Mouse (Mus musculus): Measurements from ENCODE around the gene Ap3m1.
A peak's percentile ranks its signal among the peaks of the same experiment; 100 is the strongest.

Gene Ap3m1

DNA sequence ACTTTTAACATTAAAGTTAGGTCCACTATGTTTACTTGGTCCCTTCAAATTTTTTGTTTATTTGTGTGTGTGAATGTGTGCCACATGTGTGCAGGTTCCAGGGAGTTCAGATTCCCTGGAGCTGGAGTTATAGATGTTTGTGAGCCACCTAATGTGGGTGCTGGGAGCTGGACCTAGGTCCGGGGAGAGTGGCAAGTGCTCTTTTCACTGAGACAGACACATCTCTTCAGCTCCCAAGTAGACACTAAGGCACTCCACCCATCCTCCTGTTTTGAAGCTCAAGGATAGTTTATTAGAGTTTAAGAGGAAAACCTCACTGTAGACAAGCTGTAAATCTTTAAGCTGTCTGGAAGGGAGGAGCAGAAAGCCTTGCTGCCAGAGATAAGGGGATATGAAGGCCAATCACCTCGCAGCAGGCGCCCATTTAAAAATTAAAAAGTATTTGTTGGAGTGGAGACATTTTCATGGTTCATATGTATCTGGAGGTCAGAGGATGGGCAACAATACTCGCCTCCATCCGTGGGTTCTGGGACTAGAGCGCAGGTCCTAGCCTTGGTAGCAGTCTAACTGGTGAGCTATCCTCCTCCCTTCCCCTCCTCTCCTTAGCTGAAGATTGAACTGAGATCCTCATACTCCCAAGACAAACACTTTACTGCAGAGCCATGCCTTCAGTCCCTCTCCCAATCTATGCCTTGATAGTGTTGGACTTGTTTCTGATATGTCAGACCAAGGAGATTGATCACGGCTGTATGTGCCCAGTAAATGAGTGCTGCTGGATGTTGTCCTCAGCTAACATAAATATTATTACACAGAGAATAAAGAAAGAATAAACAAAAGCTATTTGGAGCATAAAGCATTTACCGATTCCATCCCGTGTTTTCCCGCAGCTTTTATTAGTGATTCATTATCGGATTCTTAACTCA lies 22.4 kb upstream of the Ap3m1 start:
- no peak for DNase-seq (ENCODE audit: extremely low read depth, insufficient read length, low spot score)

GRCm38 (mm10) chr14:21073981-21074380 lies 21.7 kb upstream of the Ap3m1 start:
- no peak for DNase-seq (ENCODE audit: extremely low read depth, insufficient read length, low spot score)

- no peak for DNase-seq (ENCODE audit: extremely low read depth, insufficient read length, low spot score)
These were observed 17.3 kb upstream of the Ap3m1 start for GRCm38 (mm10) chr14:21069594-21069993.

GRCm38 (mm10) chr14:21065490-21066162 lies 13.3 kb upstream of the Ap3m1 start:
- peak; percentile 18 for DNase-seq (ENCODE audit: extremely low read depth, insufficient read length, low spot score)

DNA sequence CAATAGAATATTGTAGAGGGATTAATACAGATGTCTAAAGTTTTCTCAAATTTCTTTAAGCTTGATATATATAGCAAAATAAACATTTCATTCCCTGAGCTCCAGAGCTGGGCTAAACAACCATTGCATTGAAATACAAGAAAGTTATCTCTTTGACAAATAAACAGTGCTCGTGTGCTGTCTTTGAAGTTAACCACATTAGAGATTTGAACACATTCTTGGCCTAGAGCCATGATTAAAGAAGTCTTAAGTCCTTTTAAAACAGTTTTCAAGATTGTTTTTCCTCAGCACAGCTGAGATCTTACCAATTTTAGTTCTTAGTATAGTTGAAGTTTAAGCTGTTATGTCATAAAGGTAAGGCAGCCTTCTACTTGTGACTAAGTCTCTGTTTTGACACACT lies 12.0 kb upstream of the Ap3m1 start:
- DNase-seq (ENCODE audit: extremely low read depth, insufficient read length, low spot score): no peak

DNA sequence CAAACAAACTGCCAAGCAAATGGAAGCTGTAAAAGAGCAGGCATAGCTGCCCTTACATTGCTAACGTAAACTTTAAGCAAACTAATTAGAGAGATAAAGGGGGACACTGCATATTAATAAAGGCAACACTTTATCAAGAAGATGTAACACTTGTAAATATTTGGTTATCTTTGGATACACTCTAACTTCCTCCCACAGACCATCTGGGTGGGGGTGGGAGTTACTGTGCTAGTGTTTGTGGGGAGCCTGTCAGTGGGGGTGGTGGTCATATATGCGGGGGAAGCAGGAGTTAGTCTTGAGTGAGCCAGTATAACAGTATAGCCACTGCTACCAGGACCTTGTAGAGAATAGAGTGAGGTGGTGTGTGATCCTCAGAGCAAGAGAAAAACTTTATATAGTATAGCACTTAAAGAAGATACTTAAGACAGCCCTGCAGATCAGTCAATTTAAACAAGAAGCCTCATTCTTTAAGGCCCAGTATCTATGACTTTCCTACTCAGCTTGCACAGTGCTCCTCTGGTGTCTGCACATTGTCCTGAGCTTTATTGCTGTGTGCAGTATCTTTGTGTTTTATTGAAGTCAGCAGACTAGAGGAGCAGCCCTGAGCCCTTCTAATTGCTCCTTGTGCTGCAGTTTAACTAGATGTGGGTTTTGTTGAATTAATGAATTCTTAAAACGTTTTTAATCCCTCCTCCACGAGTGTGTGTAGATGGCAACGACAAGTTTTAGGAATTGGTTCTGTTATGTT lies 10.6 kb upstream of the Ap3m1 start:
- DNase-seq (ENCODE audit: extremely low read depth, insufficient read length, low spot score): no peak

GRCm38 (mm10) chr14:21058972-21059371 lies 6.7 kb upstream of the Ap3m1 start:
- no peak for DNase-seq (ENCODE audit: extremely low read depth, insufficient read length, low spot score)

GRCm38 (mm10) chr14:21053586-21053985 lies 1.3 kb upstream of the Ap3m1 start:
- DNase-seq (ENCODE audit: extremely low read depth, insufficient read length, low spot score): no peak

DNA sequence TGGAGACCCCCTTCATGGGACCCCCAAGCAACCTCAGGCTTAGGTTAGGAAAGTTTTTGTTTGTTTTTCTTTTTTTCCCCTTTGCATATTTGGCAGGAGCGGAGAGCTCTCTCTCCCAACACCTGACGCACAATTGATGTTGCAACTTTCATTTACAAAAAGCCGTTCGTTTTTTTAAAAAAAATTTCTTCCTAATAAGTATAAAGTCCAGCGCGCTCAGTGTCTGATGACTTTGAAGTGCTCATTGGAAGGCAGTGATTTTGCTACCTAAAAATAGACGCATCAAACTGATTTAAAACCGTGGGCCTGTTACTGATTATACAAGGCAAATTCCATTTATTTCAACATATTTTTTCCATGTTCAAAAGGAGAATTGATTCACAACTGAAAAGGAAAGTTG lies 843 bp upstream of the Ap3m1 start:
- no peak for DNase-seq (ENCODE audit: extremely low read depth, insufficient read length, low spot score)

DNA sequence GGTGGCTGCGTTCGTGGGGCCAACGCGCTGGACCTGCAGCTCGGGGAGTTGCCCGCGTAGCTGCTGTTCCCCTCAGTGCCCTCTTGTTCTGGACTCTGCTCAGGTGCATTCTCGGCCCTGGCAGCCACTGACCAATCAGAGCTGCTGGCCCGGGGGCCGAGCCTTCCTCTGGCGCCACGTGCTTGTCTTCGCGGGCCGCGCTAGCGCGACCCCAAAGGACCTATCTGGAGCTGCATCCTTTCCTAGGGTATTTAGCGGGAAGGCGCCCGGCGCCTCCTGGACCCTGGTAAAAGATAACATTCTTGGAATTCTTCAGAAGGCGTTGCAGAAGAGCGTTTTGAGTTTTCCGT lies 448 bp upstream of the Ap3m1 start:
- DNase-seq (ENCODE audit: extremely low read depth, insufficient read length, low spot score): no peak

DNA sequence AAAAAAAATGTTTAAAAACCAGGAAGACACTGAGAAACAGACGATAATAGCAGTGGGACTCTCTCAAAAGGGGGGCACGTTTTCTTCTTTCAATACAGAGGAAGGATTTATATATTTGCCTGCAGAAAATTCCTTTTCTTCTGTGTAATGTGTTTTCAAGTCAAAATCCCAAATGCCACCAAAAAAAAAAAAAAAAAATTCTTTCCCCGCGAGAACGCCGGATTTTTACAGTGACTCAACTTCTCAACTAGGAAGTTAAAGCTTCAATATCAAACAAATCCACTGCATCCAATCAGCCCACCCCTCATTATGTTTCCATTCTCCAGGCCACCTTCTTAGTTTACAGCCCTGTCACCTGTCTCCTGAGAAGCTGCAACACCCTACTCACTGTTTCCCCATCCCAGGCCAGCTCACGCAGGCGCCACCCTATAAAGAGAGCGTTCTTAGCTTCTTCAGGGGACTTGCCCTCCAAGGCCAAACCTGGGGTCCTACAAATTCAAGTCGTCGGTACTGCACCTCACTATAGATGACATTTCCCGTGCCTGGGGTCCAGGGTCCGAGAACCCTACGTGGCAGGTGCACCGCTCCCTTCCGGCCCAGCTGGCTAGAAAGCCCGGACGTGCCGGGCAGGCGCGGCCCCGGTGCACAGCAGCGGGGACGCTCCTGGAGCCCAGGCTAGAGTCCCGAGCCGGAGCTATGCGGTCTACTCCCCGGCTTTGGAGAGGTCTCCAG lies 762 bp downstream of the Ap3m1 start:
- DNase-seq (ENCODE audit: extremely low read depth, insufficient read length, low spot score): no peak

DNA sequence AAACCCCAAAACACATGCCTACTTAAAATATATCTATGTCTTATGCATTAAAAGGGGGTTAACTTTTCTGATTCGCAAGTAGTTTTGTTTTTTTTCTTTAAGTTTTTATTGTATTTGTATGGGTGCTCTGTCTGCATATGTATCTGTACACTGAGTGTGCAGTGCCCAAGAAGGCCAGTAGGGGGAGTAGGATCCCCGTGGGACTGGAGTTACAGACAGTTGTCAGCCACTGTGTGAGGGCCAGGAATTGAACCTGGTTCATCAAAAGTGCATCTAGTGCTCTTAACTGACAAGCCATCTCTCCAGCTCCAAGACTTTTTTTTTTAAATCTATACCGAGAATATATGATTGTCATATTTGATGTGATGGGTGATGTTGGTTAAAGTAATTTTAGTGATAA lies 1.6 kb downstream of the Ap3m1 start:
- DNase-seq (ENCODE audit: extremely low read depth, insufficient read length, low spot score): no peak

- no peak for DNase-seq (ENCODE audit: extremely low read depth, insufficient read length, low spot score)
These were observed 3.4 kb downstream of the Ap3m1 start for GRCm38 (mm10) chr14:21048879-21049278.

GRCm38 (mm10) chr14:21047840-21048239 lies 4.5 kb downstream of the Ap3m1 start:
- no peak for DNase-seq (ENCODE audit: extremely low read depth, insufficient read length, low spot score)

DNA sequence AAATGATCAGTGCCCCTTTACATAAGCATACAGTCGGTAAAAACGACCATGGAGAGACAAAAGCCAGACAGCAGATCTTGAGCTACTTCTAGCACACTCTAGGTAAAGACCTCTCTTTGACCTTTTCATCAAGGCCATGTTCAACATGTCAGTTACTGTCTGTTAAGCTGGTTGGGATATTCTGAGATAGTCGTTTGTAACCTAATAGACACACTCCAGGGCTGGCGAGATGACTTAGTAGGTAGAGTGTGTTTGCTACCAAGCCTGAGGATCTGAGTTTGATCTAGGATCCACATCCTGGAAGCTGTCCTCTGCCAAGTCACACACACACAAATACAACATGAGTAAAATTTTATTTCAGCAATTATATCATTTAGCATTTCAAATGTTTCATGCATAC lies 12.7 kb downstream of the Ap3m1 start:
- DNase-seq (ENCODE audit: extremely low read depth, insufficient read length, low spot score): no peak

- no peak for DNase-seq (ENCODE audit: extremely low read depth, insufficient read length, low spot score)
These were observed 13.2 kb downstream of the Ap3m1 start for GRCm38 (mm10) chr14:21039077-21039476.

DNA sequence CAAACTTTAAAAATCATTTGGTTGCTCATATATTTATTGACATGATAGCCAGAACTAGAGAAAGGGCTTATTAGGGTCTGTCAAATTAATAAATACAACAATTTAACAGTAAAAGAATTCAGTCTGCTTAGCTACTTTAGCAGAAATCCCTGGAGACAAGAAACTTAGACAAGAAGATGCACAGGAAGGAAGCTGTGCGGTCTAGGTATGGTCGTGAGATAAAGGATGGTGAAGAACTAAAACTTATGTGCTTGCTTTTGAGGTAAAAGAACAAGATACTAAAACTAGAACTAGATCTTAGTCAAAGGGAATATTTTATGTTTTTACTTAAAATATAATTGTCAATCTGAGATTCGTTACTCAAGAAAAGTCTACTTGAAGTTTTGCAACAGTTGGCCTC lies 17.5 kb downstream of the Ap3m1 start:
- no peak for DNase-seq (ENCODE audit: extremely low read depth, insufficient read length, low spot score)

DNA sequence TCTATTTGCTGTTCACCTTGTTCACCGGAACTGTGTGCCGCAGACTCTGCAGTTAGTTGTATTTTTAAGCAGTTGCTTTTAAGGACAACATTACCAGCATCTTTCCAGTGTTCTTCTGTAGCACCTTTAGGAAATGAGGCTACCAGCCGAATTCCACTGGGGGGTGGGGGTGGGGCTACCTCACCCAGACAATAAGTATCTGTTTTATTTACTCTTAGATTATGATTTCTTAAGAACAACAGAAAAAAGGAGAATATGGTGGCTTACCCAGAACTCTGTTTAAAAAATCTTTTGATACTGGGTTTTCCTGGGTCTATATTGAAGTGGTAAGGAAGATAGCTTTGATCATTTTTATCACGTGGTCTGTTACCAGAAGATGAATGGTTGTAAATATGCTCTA lies 18.0 kb downstream of the Ap3m1 start:
- DNase-seq (ENCODE audit: extremely low read depth, insufficient read length, low spot score): no peak

- DNase-seq (ENCODE audit: extremely low read depth, insufficient read length, low spot score): no peak
These were observed 20.4 kb downstream of the Ap3m1 start for GRCm38 (mm10) chr14:21031783-21032511.

DNA sequence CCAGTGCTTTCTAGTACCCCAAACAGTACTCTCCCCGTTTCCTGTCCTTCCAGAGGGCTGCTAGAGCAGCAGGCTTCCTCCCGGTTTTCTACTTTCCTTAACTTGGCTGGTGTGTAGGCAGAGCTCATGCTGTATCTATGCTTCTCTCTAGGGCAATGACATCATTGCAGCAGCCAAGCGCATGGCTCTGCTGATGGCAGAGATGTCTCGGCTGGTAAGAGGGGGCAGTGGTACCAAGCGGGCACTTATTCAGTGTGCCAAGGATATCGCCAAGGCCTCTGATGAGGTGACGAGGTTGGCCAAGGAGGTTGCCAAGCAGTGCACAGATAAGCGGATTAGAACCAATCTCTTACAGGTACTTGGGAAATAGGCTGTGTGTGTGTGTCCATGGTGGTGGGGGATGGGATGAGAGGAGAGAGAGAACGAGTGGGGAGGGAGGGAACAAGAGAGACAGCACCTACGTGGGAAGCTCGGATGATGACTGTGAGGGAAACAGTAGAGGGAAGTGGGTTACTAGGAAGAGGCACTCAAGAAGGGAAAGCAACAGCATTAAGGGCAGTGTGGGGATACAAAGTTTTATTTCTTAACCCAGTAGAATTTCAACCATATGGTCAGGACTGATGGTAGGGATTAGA lies 23.2 kb downstream of the Ap3m1 start:
- no peak for DNase-seq (ENCODE audit: extremely low read depth, insufficient read length, low spot score)
